Mouse (Mus musculus): ENCODE measurements around the gene Plch2.

Gene Plch2

GRCm38 (mm10) chr4:155075137-155075536, 18.6 kb upstream of the Plch2 start:
- no peak for DNase-seq (ENCODE audit: low read depth, low spot score)

- DNase-seq (ENCODE audit: low read depth, low spot score): no peak
Measured at GRCm38 (mm10) chr4:155074418-155074817, 17.8 kb upstream of the Plch2 start.

GRCm38 (mm10) chr4:155070921-155071320, 14.3 kb upstream of the Plch2 start:
- no peak for DNase-seq (ENCODE audit: low read depth, low spot score)

GRCm38 (mm10) chr4:155070199-155070598, 13.6 kb upstream of the Plch2 start:
- no peak for DNase-seq (ENCODE audit: low read depth, low spot score)

GRCm38 (mm10) chr4:155069191-155069590, 12.6 kb upstream of the Plch2 start:
- no peak for DNase-seq (ENCODE audit: low read depth, low spot score)

GRCm38 (mm10) chr4:155068357-155068972, 11.9 kb upstream of the Plch2 start:
- no peak for DNase-seq (ENCODE audit: low read depth, low spot score)

- peak; percentile 85 for DNase-seq (ENCODE audit: low read depth, low spot score)
Measured at GRCm38 (mm10) chr4:155066834-155067522, 10.4 kb upstream of the Plch2 start, which contains the start of gene Pex10. TSS of gene Pex10 (plus strand) at chr4:155067016.

- peak; percentile 76 for DNase-seq (ENCODE audit: low read depth, low spot score)
Measured at GRCm38 (mm10) chr4:155065970-155066833, 9.6 kb upstream of the Plch2 start.

- DNase-seq (ENCODE audit: low read depth, low spot score): no peak
Measured at GRCm38 (mm10) chr4:155064474-155064873, 7.9 kb upstream of the Plch2 start.

- DNase-seq (ENCODE audit: low read depth, low spot score): no peak
Measured at GRCm38 (mm10) chr4:155063895-155064294, 7.3 kb upstream of the Plch2 start.

GRCm38 (mm10) chr4:155058325-155058724, 1.7 kb upstream of the Plch2 start:
- no peak for DNase-seq (ENCODE audit: low read depth, low spot score)

GRCm38 (mm10) chr4:155050116-155050515, 6.5 kb downstream of the Plch2 start:
- no peak for DNase-seq (ENCODE audit: low read depth, low spot score)

- DNase-seq (ENCODE audit: low read depth, low spot score): no peak
Measured at GRCm38 (mm10) chr4:155046636-155047035, 9.9 kb downstream of the Plch2 start.

GRCm38 (mm10) chr4:155043289-155043625, 13.3 kb downstream of the Plch2 start:
- DNase-seq (ENCODE audit: low read depth, low spot score): no peak

GRCm38 (mm10) chr4:155042606-155043288, 13.8 kb downstream of the Plch2 start:
- no peak for DNase-seq (ENCODE audit: low read depth, low spot score)

- DNase-seq (ENCODE audit: low read depth, low spot score): no peak
Measured at GRCm38 (mm10) chr4:155040696-155041095, 15.9 kb downstream of the Plch2 start.

- DNase-seq (ENCODE audit: low read depth, low spot score): no peak
Measured at GRCm38 (mm10) chr4:155040197-155040596, 16.4 kb downstream of the Plch2 start.

- no peak for DNase-seq (ENCODE audit: low read depth, low spot score)
Measured at GRCm38 (mm10) chr4:155034787-155035186, 21.8 kb downstream of the Plch2 start.

- DNase-seq (ENCODE audit: low read depth, low spot score): no peak
Measured at GRCm38 (mm10) chr4:155034202-155034601, 22.4 kb downstream of the Plch2 start.

- DNase-seq (ENCODE audit: low read depth, low spot score): no peak
Measured at GRCm38 (mm10) chr4:155033115-155033514, 23.5 kb downstream of the Plch2 start.

- no peak for DNase-seq (ENCODE audit: low read depth, low spot score)
Measured at GRCm38 (mm10) chr4:155024170-155025010, 32.2 kb downstream of the Plch2 start.

All from WW6 (cell line).